Mouse (Mus musculus): ENCODE results near the gene Slc9a3r2.
A peak's percentile ranks its signal among the peaks of the same experiment; 100 is the strongest.
"Not testable (repeated sequence)": the region's sequence is repeated elsewhere in the genome, so short reads cannot be mapped to it uniquely, and the experiment has no call there.

The Slc9a3r2 gene

DNA sequence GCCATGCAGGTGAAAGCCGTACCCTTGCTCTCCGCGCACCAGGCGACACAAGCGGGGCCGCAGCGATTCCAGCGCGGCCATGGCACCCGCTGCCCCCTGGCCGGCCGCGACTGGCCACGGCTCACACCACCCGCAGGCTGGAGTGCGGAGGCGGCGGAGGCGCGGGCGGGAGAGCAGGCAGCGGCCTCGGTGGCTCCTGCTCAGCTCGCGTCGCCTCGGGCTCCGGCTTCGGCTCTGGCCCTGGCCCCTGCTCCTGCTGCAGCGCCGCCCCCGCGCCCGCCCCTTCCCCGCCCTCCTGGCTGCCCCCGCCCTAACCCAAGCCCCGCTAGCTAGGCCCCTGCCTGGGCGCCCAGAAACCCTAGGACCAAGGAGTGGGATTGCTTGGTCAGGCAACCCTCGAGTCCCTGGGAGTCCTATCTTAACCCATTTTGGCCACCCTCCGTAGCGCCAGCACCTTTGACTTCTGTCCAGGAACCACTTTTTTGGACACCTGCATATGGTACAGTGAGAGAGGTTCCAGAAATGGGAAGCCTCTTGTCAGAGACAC is at the start of gene Slc9a3r2:
Slc9a3r2 (minus strand) TSS at position 258 of the 547 bp plus-strand sequence.
- no peak for DNase-seq (ENCODE audit: low read depth, low spot score)

- DNase-seq (ENCODE audit: low read depth, low spot score) = no peak
Measured at GRCm38 (mm10) chr17:24699473-24699872, 49.3 kb upstream of the Slc9a3r2 start.

GRCm38 (mm10) chr17:24698715-24699114 is 48.6 kb upstream of the Slc9a3r2 start:
- DNase-seq (ENCODE audit: low read depth, low spot score) = no peak

DNA sequence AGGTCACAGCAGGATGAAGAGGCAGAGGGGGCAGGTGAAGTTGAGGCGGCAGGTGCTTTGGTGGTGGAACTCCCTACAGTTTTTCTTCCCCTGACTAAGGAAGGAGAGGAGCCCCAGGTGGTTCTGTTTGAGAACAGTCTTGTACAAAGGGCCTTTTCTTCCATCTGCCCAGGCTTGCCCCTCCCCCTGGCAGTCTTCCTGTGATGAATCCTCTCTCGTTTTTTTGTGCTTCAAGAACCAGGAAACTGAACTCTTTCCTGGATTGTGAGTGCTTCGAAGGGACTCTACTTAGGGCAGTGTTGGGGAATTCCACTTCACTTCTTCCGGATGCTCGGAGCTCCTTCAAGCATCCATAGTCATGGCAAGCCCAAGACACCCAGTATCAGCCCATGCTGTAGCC is 47.9 kb upstream of the Slc9a3r2 start:
- no peak for DNase-seq (ENCODE audit: low read depth, low spot score)

GRCm38 (mm10) chr17:24696011-24696697 is 46.0 kb upstream of the Slc9a3r2 start, which contains the start of the genes Gfer and Noxo1:
TSS of gene Gfer (minus strand) at chr17:24696156.
TSS of gene Noxo1 (plus strand) at chr17:24696234.
- no peak for DNase-seq (ENCODE audit: low read depth, low spot score)

GRCm38 (mm10) chr17:24695326-24696010 is 45.3 kb upstream of the Slc9a3r2 start:
- DNase-seq (ENCODE audit: low read depth, low spot score) = no peak

GRCm38 (mm10) chr17:24692385-24692784 is 42.3 kb upstream of the Slc9a3r2 start:
- DNase-seq (ENCODE audit: low read depth, low spot score) = no peak

DNA sequence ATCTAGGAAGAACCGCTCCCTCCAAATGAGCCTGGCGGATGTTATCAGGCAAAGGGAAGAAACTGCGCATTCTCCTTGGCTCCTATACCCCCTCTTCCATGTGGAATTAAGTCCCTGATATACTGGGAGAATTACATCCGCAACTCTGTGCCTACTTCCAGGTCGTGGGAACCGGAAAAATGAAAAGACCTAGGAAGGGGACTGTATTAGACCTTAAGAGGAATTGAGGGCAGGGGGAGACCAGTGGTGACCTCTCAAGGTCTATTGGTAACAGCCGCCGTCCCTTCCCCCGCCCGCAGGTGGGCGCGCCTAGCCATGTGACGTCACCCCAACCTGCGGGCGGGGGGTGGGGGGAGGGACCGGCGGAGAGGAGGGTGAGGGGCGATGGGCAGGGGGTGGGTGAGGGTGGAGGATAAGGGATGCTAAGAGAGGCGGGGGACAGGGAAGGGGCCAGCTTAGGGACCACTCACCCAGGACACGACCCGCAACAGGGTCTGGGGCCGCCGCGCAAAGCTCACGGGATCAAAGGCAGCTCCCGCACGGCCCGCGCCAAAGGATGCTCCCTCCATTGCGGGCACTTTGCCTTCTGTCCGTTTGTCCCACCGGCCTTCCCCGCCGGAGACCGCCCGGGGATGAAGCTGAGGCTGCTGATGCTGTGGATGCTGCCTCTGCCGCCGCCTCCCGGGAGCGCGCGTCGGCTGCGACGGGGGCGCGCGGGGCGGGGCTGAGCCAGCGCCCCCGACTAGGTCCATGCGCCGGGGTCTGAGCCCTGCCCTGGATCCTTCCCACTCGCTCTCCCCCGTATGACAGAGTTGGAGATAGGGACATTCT is 39.3 kb upstream of the Slc9a3r2 start, which contains the start of gene Syngr3:
Syngr3 (minus strand) TSS at position 705 of the 831 bp plus-strand sequence.
- DNase-seq (ENCODE audit: low read depth, low spot score) = no peak

DNA sequence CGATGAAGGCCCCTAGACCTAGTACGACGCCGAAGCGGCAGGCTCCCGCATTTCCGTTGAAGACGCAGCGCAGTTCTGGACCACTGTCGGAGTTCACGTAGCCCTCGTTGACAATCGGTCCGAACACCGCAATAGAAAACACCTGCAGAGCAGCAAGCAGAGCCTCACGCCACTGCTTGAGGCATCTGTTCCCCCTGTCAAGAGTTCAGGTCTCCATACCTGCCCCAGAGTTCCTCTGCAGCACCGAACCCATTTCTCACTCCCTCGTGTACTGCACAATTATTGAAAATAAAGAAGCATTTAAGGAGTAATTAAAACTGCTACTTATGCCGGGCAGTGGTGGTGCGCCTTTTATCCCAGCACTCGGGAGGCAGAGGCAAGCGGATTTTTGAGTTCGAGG is 37.5 kb upstream of the Slc9a3r2 start:
- DNase-seq (ENCODE audit: low read depth, low spot score) = no peak

DNA sequence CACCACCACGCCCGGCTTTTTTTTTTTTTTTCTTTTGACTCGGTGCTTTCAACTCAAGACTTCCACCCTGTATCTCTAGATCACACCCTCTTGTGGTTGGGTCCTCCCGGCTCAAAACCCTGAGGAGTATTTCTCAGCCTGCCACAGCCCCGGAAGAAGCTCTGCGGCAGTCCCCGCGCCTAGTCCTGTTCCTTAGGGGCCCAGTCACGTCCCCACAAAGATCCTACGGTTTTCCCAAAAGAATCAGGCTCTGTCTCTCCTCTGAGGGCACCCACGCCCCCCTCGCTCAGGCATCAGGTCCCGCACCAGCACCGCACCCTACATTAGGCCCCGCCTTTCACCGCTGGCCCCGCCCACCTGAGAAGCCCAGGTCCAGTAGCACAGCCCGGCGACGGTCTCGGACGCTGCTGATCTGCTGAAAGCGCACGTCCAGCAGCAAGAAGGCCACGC is 37.0 kb upstream of the Slc9a3r2 start:
- DNase-seq (ENCODE audit: low read depth, low spot score) = no peak

DNA sequence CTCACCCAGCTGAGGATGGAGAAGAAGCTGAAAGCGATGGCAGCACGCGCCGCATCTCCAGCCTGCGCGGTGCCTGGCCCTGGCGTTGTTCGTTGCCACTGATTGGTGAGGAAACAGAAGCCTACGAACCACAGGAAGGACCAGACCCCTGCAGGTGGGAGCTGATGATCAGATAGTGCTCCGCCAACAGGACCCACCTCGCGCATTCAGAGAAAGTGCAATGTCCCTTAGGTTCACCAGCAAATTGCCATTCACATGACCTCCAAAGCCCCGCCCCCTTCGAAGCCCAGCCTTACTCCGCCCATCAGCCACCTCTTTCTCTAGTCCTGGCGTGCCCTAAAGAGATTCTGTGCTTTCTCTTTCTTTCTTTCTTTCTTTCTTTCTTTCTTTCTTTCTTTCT is 36.4 kb upstream of the Slc9a3r2 start:
- DNase-seq (ENCODE audit: low read depth, low spot score) = no peak

GRCm38 (mm10) chr17:24677500-24678080 is 27.5 kb upstream of the Slc9a3r2 start:
- DNase-seq (ENCODE audit: low read depth, low spot score) = no peak

DNA sequence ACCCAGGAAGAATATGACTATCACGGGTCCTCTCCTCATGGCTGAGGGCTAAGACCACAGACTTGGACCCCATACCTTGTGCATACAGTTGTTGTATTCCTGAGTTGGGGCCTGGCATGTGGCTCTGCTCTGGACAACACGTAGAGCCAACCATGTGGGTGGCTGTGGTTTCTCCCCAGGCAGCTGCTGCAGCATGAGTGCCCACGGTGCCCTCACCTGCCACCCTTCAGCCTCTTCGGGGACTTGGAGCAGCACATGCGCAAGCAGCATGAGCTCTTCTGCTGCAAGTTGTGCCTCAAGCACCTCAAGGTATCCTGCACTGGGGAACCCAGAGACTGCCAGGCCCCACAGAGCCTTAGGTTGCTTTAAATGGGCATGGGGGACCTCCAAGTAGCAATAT is 26.8 kb upstream of the Slc9a3r2 start:
- no peak for DNase-seq (ENCODE audit: low read depth, low spot score)

GRCm38 (mm10) chr17:24676187-24676586 is 26.1 kb upstream of the Slc9a3r2 start:
- DNase-seq (ENCODE audit: low read depth, low spot score) = no peak

DNA sequence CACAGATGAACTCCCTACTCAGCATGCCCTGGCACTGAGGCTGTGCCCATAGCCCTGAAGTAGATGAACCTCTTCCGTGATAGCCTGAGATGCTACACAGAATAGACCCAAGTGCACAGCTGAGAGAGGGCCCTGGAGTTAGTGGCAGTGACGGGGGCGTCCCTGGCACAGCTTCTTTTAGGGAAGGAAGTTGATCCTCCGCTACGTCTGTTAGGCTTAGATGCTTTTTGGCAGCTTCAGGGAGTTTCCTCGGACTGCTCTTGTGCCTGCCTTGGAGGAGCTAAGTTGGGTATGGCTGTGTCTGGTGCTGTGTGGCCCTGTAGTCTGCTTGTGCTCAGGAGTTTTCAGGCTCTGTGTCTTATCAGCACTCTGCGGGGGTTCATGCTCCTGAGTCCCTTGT is 24.1 kb upstream of the Slc9a3r2 start:
- no peak for DNase-seq (ENCODE audit: low read depth, low spot score)

GRCm38 (mm10) chr17:24672141-24672540 is 22.0 kb upstream of the Slc9a3r2 start:
- no peak for DNase-seq (ENCODE audit: low read depth, low spot score)

DNA sequence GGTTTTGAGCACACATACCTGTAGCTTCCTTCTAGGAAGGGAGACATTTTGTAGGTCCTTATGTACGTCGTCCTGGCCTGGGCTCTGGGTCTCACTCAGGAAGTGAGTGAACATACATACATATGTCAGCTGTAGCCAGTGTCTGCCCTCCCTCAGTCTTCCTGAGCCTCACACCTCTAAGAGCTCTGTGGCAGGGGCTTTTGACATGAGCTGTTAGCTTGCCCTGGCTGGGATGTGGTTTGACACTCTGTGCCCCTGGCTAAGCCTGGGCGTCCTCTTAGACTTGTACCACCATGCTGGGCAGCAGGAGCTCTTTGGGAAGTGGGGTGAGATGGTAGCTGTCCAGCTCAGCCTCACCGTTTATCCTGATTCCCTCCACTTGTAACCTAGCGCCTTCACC is 21.2 kb upstream of the Slc9a3r2 start:
- DNase-seq (ENCODE audit: low read depth, low spot score) = no peak

GRCm38 (mm10) chr17:24670246-24670844 is 20.2 kb upstream of the Slc9a3r2 start:
- no peak for DNase-seq (ENCODE audit: low read depth, low spot score)

GRCm38 (mm10) chr17:24669545-24670245 is 19.6 kb upstream of the Slc9a3r2 start, which contains the start of gene Zfp598:
TSS of gene Zfp598 (plus strand) at chr17:24669687.
- DNase-seq (ENCODE audit: low read depth, low spot score) = peak; percentile 83

- not testable (repeated sequence) for DNase-seq (ENCODE audit: low read depth, low spot score)
Measured at GRCm38 (mm10) chr17:24669214-24669544, 19.1 kb upstream of the Slc9a3r2 start.

All from WW6 (cell line).